Mouse (Mus musculus) hematopoietic stem cell, adult 5-6 weeks (primary cell): ENCODE results near the gene Pgam2. TPM values are rescaled to one million over a fixed set of nuclear protein-coding genes. Genes with fewer than 3 reads are reported as not detected.

Source experiments
- ATAC-seq, 2 experiments: fragments of 125-278 bp in 1 of 2; replicated peaks in 1 of 2; 2 replicates each; pipeline ENCODE4 v1.8.0; 2016 to 2017; ENCODE audit warnings: inconsistent platforms in 2 of 2, mild to moderate bottlenecking in 2 of 2, moderate number of reproducible peaks in 2 of 2, low read depth in 1 of 2, moderate TSS enrichment in 1 of 2; ENCODE audit not compliant: low FRiP score in 2 of 2, poor library complexity in 2 of 2, severe bottlenecking in 2 of 2, insufficient read depth in 1 of 2, low TSS enrichment in 1 of 2
- total RNA-seq: library from RNA; stranded (forward); fragments of 172-1452, 232-1000 nt; gene quantifications from 2 replicates; pipeline ENCODE4 v1.2.3, GENCODE M21; 2017

Gene Pgam2
- total RNA-seq, 1 experiment from 2014 or later: not detected

DNA sequence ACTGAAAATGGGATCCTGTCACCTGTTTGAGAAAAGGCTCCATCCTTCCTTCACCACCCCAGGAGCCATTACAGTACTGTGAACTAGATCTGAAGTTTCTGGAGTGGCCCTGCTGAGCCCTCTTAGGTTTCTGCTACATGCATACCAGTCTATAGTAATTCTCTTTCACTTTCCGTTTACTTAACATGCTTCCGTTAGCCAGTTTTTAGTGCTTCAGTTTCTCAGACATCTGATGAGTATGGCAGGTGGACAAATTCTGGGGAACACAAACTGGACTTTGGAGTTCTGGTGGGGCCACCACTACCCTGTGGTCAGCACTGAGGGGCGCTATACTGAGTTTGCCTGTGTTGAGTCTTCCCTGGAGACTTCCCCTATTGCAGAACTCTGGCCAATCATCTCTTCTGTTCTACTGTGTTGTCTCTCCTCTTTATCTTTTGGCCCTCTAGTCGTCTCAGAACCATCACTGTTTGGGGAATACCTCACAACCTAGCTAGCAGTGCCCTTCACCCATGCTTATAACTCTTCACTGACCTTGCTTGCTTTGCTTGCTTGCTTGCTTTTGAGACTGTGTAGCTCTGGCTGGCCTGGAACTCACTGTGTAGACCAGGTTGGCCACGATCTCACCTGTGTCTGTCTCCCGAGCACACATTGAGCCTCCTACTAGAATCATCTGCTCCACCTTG is 14.3 kb downstream of the Pgam2 start:
- ATAC-seq: peak in 1 of 2 experiments; percentile 11; a peak in 1 of 4 replicates

DNA sequence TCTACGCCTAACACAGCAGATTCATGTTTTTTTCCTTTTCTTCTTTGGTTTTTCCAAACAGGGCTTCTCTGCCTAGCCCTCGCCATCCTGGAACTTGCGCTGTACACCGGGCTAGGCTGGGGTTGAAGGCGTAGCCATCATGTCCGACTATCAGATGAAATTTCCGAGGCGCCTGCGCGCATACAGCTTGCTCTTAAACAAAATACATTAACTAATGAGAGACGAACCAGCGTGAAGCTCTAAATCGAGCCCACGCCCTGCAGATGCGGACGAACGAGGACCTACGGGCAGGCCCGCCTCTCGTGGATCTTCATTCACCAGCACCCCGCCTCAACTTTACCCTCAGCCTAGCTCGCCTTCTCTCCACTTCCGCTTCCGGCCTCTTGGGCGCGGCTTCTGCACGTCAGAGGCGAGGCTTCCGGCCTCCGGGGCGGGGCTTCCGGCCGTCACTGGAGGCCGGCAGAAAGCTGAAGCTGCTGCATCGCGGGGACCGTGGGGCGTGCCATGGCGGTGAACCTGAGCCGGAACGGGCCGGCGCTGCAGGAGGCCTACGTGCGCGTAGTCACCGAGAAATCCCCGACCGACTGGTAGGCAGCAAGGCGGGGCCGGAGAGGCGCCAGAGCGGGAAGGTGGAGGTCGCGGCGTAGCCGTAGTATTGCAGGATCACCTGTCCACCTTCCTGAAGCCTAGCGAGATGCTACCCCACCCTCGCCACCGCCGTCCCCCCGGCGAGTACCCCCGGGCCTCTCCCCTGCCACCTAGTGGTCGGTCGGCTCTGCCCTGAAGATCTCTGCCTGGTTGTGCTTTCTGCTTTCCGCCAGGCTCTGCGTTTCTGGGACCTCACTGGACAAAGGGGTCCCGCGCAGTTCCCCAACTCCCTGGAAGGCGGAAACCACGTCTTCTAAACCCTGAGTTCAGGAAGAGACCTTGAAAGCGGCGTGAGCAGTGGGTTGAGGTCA is 15.2 kb downstream of the Pgam2 start, which contains the start of gene Dbnl:
Gene Dbnl (plus strand): TSS at position 433 of the 959 bp plus-strand sequence.
- ATAC-seq: peak; percentile 85 to 88

- no peak for ATAC-seq
Observed at GRCm38 (mm10) chr11:5787671-5788055, 15.9 kb downstream of the Pgam2 start.

DNA sequence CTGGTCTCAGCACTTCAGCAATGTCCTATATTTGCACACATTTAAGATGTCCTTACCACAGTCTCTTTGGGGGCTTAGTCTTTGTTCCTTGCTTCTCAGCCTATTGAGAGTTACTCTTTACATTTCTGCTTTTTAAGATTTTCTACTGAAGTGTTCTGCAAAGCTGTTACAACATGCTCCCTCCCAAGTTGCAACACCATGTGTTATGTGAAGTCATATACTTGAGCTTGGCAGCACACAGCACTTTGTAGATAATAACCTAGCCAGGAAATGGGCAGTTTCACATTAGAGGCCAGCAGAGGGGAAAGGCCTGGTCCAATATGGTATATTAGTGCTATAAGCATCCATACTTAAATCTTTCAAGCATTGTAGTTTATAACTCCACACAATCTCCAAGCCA is 17.8 kb downstream of the Pgam2 start:
- ATAC-seq: no peak

- ATAC-seq: peak in 1 of 2 experiments; percentile 43; a peak in 1 of 4 replicates
Observed at GRCm38 (mm10) chr11:5782199-5782944, 21.2 kb downstream of the Pgam2 start.

GRCm38 (mm10) chr11:5780035-5780499 is 23.5 kb downstream of the Pgam2 start:
- no peak for ATAC-seq

DNA sequence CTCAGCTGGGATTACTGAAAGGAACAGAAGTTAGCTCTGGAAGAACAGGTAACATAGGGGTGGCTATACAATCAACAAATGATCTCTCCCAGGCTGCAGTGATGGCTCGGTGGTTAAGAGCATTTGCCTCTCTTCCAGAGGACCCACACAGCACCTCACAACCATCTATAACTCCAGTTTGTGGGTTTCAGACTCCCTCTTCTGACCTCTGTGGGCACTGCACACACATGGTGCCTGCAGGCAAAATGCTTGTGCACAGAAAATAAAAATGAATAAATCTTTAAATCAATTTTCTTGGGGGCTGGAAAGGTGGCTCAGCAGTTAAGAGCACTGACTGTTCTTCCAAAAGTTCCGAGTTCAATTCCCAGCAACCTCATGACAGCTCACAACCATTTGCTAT is 25.1 kb downstream of the Pgam2 start:
- ATAC-seq: no peak

- no peak for ATAC-seq
Observed at GRCm38 (mm10) chr11:5766019-5766418, 37.5 kb downstream of the Pgam2 start.

- no peak for ATAC-seq
Observed at GRCm38 (mm10) chr11:5762633-5762982, 40.9 kb downstream of the Pgam2 start.

- peak; percentile 94 for ATAC-seq
Observed at GRCm38 (mm10) chr11:5761820-5762632, 41.5 kb downstream of the Pgam2 start, which contains the start of gene Urgcp. Gene Urgcp, minus strand, starts transcription at chr11:5762376.

GRCm38 (mm10) chr11:5753755-5754154 is 49.8 kb downstream of the Pgam2 start:
- ATAC-seq: no peak

Other genes with a start within 250 kb of the Pgam2 start
- gene Ankrd36, start 234.0 kb downstream of the Pgam2 start, total RNA-seq: not detected in 2 replicates
- gene Mrps24, start 88.1 kb downstream of the Pgam2 start, total RNA-seq: 38.8 and 39.4 TPM in 2 replicates
- 8.0 and 9.1 TPM in 2 replicates for gene Urgcp, start 41.4 kb downstream of the Pgam2 start, total RNA-seq
- 71.7 and 93.2 TPM in 2 replicates for gene Dbnl, start 15.2 kb downstream of the Pgam2 start, total RNA-seq
- gene Polm, start 34.3 kb upstream of the Pgam2 start, total RNA-seq: 1.4 and 5.1 TPM in 2 replicates
- gene Aebp1, start 58.2 kb upstream of the Pgam2 start, total RNA-seq: 0.25 and 0.65 TPM in 2 replicates
- gene Pold2, start 74.6 kb upstream of the Pgam2 start, total RNA-seq: 39.9 and 55.8 TPM in 2 replicates
- not detected in 2 replicates for gene Myl7, start 95.0 kb upstream of the Pgam2 start, total RNA-seq
- gene Gck, start 146.3 kb upstream of the Pgam2 start, total RNA-seq: not detected in 2 replicates
- 34.5 and 39.9 TPM in 2 replicates for gene Ykt6, start 152.0 kb upstream of the Pgam2 start, total RNA-seq